Comparison of ENCODE assay signal across 8 mouse cellular contexts in the genomic region with DNA sequence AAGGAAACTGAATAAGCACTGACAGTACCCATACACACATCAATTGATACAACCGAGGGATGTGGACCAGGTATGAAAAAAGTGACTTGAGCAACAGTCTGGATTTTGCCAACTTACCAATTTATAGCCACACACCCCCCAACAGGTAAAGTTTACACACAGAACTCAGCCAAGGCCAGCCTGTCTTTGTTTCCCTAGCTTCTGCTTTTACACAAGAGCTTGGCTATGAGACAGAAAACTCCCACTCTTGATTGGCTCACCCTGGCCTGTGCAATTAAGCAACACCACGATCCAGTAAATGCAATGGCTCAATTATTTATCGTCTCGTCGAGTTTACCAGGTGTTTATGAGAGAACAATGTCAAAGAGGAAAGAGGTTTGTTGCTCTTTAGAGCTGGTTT. TPM values are rescaled to one million over a fixed set of nuclear protein-coding genes. Genes with fewer than 3 reads are reported as not detected.
DNase-seq lines count a peak whose midpoint lies in the region; ATAC-seq and TF ChIP-seq lines count a peak whose summit lies in the region.

No protein-coding gene starts in this region.

- 11% methylated on average over 5 of the region's 5 CpGs for WGBS in forebrain, postnatal 0 days
- WGBS in intestine, postnatal 0 days: 16% methylated on average over 5 of the region's 5 CpGs
- WGBS in stomach, postnatal 0 days: 11% methylated on average over 5 of the region's 5 CpGs

- H3K4me2 ChIP-seq in forebrain, postnatal 0 days (ENCODE audit: low read depth): peak overlapping the region; percentile 59
- peak overlapping the region; percentile 64 for H3K4me2 ChIP-seq in intestine, postnatal 0 days (replicated peaks; ENCODE audit: low read depth)
- H3K4me2 ChIP-seq in stomach, postnatal 0 days (replicated peaks; ENCODE audit: low read depth): peak overlapping the region; percentile 69

- TF ChIP-seq EP300 in stomach, postnatal 0 days (optimal IDR thresholded peaks at IDR 0.05): no peak

- peak; percentile 70 for DNase-seq in adrenal gland, adult 2 months
- DNase-seq in adrenal gland, postnatal 25 days: no peak
- DNase-seq in forebrain, postnatal 0 days: no peak
- DNase-seq in lung, postnatal 14 days: peak; percentile 45
- DNase-seq in stomach, postnatal 0 days (ENCODE audit: low spot score): peak; percentile 33
- DNase-seq in urinary bladder, postnatal 4 days (ENCODE audit: low spot score in 2 of 2): no peak

- ATAC-seq in forebrain, postnatal 0 days: no peak
- no peak for ATAC-seq in intestine, postnatal 0 days
- no peak for ATAC-seq in stomach, postnatal 0 days (ENCODE audit: low FRiP score, low TSS enrichment)

- no peaks in the 10 kb centered on the region for H3K9me3 ChIP-seq in E14TG2a.4 (ENCODE audit: low read length)
- H3K9me3 ChIP-seq in forebrain, postnatal 0 days (ENCODE audit: low read length): no peaks in the 10 kb centered on the region
- H3K9me3 ChIP-seq in intestine, postnatal 0 days (ENCODE audit: control insufficient read depth): no peaks in the 10 kb centered on the region
- no peaks in the 10 kb centered on the region for H3K9me3 ChIP-seq in stomach, postnatal 0 days (ENCODE audit: control insufficient read depth, low read length)

- TF ChIP-seq CTCF in E14TG2a.4 (conservative IDR thresholded peaks at IDR 0.05; ENCODE audit: low read length): no peak
- no peak for TF ChIP-seq CTCF in forebrain, postnatal 0 days (IDR thresholded peaks at IDR 0.05; ENCODE audit: low read depth)
- no peak for TF ChIP-seq CTCF in intestine, postnatal 0 days (IDR thresholded peaks at IDR 0.05; ENCODE audit: low read depth)
- TF ChIP-seq CTCF in stomach, postnatal 0 days (IDR thresholded peaks at IDR 0.05; ENCODE audit: low read depth): no peak

- H3K4me3 ChIP-seq in E14TG2a.4 (replicated peaks; ENCODE audit: low read length): peak overlapping the region; percentile 99
- H3K4me3 ChIP-seq in forebrain, postnatal 0 days (ENCODE audit: low read depth, low read length): peak overlapping the region; percentile 72
- peak overlapping the region; percentile 96 for H3K4me3 ChIP-seq in intestine, postnatal 0 days (ENCODE audit: low read depth, low read length)
- H3K4me3 ChIP-seq in stomach, postnatal 0 days (ENCODE audit: low read depth, low read length): peak overlapping the region; percentile 98

- no peak overlapping the region for H3K27ac ChIP-seq in forebrain, postnatal 0 days (ENCODE audit: low read depth, low read length)
- peak overlapping the region; percentile 28 for H3K27ac ChIP-seq in intestine, postnatal 0 days (ENCODE audit: low read depth, low read length)
- H3K27ac ChIP-seq in stomach, postnatal 0 days (replicated peaks): no peak overlapping the region

- H3K36me3 ChIP-seq in E14TG2a.4 (ENCODE audit: insufficient read depth, low read length): peaks cover 22% of the 10 kb centered on the region
- H3K36me3 ChIP-seq in forebrain, postnatal 0 days (ENCODE audit: insufficient read depth): no peaks in the 10 kb centered on the region
- H3K36me3 ChIP-seq in intestine, postnatal 0 days (ENCODE audit: control insufficient read depth, insufficient read depth): no peaks in the 10 kb centered on the region
- H3K36me3 ChIP-seq in stomach, postnatal 0 days (ENCODE audit: control insufficient read depth, insufficient read depth, low read length): no peaks in the 10 kb centered on the region

- H3K27me3 ChIP-seq in E14TG2a.4 (ENCODE audit: insufficient read depth, low read length): no peaks in the 10 kb centered on the region
- H3K27me3 ChIP-seq in forebrain, postnatal 0 days (ENCODE audit: insufficient read depth, low read length): no peaks in the 10 kb centered on the region
- H3K27me3 ChIP-seq in intestine, postnatal 0 days (replicated peaks; ENCODE audit: control insufficient read depth, insufficient read depth, low read length): no peaks in the 10 kb centered on the region
- no peaks in the 10 kb centered on the region for H3K27me3 ChIP-seq in stomach, postnatal 0 days (ENCODE audit: control insufficient read depth, insufficient read depth, low read length)

- peaks cover 59% of the 10 kb centered on the region for H3K4me1 ChIP-seq in E14TG2a.4 (replicated peaks; ENCODE audit: low read depth, low read length)
- no peaks in the 10 kb centered on the region for H3K4me1 ChIP-seq in forebrain, postnatal 0 days (ENCODE audit: insufficient read depth)
- peaks cover 14% of the 10 kb centered on the region; the same call in 1 of the 2 replicates for H3K4me1 ChIP-seq in intestine, postnatal 0 days (replicated peaks; ENCODE audit: control insufficient read depth, insufficient read depth, low read length)
- H3K4me1 ChIP-seq in stomach, postnatal 0 days (replicated peaks; ENCODE audit: control insufficient read depth, insufficient read depth): peaks cover 7% of the 10 kb centered on the region; the same call in 1 of the 2 replicates

- no peak overlapping the region for H3K9ac ChIP-seq in forebrain, postnatal 0 days
- H3K9ac ChIP-seq in intestine, postnatal 0 days (ENCODE audit: low read depth, low read length): 0 out of 2 replicates have a peak overlapping the region, but pooled peaks have one; percentile 93
- H3K9ac ChIP-seq in stomach, postnatal 0 days (ENCODE audit: low read length): peak overlapping the region; percentile 36

RNA-seq across cellular contexts. Expression of a gene that starts 1.2 kb away (rescaled TPM):
- total RNA-seq in adrenal gland, adult 2 months (2021): 10 to 100 TPM; 76.6 to 79.4 TPM
- 45.4 and 54.9 TPM in 2 replicates for polyA plus RNA-seq in adrenal gland, adult 2 months (2012; rRNA removed)
- 81.5 and 88.6 TPM in 2 replicates for total RNA-seq in adrenal gland, postnatal 25 days (2021)
- 29.4 and 42.5 TPM in 2 replicates for total RNA-seq in forebrain, postnatal 0 days (2014; rRNA removed)
- polyA plus RNA-seq in forebrain, postnatal 0 days (2015; fragmentation: Nextera tagmentation; extraction: Ambion mirVana): 20.5 and 31.2 TPM in 2 replicates
- 61.2 and 68.6 TPM in 2 replicates for polyA plus RNA-seq in intestine, postnatal 0 days (2015; fragmentation: Nextera tagmentation; extraction: Ambion mirVana)
- polyA plus RNA-seq in stomach, postnatal 0 days (2015; fragmentation: Nextera tagmentation; extraction: Ambion mirVana): 47.7 and 55.1 TPM in 2 replicates

RNA-seq across cellular contexts. Expression of a gene that starts 32.6 kb away (rescaled TPM):
- total RNA-seq in adrenal gland, adult 2 months (2021): 100 to 1,000 TPM; 236 to 425 TPM
- 193 and 219 TPM in 2 replicates for polyA plus RNA-seq in adrenal gland, adult 2 months (2012; rRNA removed)
- 224 and 271 TPM in 2 replicates for total RNA-seq in adrenal gland, postnatal 25 days (2021)
- total RNA-seq in forebrain, postnatal 0 days (2014; rRNA removed): 14.8 and 22.7 TPM in 2 replicates
- 36.7 and 38.3 TPM in 2 replicates for polyA plus RNA-seq in forebrain, postnatal 0 days (2015; fragmentation: Nextera tagmentation; extraction: Ambion mirVana)
- polyA plus RNA-seq in intestine, postnatal 0 days (2015; fragmentation: Nextera tagmentation; extraction: Ambion mirVana): 191 and 207 TPM in 2 replicates
- polyA plus RNA-seq in stomach, postnatal 0 days (2015; fragmentation: Nextera tagmentation; extraction: Ambion mirVana): 313 and 331 TPM in 2 replicates

Comparison
In these comparisons a context has a peak if more than half of its experiments do, and no peak if none do; other contexts are left out.
1. DNase-seq: peak in adrenal gland, adult 2 months (single experiment), lung, postnatal 14 days (single experiment) and stomach, postnatal 0 days (single experiment); none in adrenal gland, postnatal 25 days (single experiment), forebrain, postnatal 0 days (single experiment) and urinary bladder, postnatal 4 days (0 of 2).
2. Peak in every context shown above with its lines, with median percentiles within 50 percentile points of each other: H3K4me3 ChIP-seq and H3K4me2 ChIP-seq.